Mouse (Mus musculus) ES-E14 (cell line): ENCODE measurements around the gene Phykpl. TPM values are rescaled to one million over a fixed set of nuclear protein-coding genes. Genes with fewer than 3 reads are reported as not detected.

Source experiments
- DNase-seq: peaks from one replicate; pipeline ENCODE4 v3.0.0-alpha.2; 2013; ENCODE audit warnings: low read depth, low spot score
- H3K27ac ChIP-seq: 2 replicates; pipeline ENCODE4 v1.5.1; 2012; ENCODE audit warnings: low read depth, mild to moderate bottlenecking, low read length, moderate library complexity, mixed read lengths; ENCODE audit not compliant: poor library complexity, insufficient read depth, severe bottlenecking
- H3K36me3 ChIP-seq: 2 replicates; pipeline ENCODE4 v1.6.1; 2012; ENCODE audit warnings: mild to moderate bottlenecking, low read length, moderate library complexity, mixed read lengths; ENCODE audit not compliant: control insufficient read depth, poor library complexity, insufficient read depth, severe bottlenecking
- H3K4me1 ChIP-seq, 2 experiments: fragments of 150-350 bp in 1 of 2; sonication (generic) in 1 of 2; 2 replicates each; pipeline ENCODE4 v1.6.1; 2012; ENCODE audit warnings: low read length in 2 of 2, mild to moderate bottlenecking in 1 of 2, mixed read lengths in 1 of 2; ENCODE audit not compliant: control insufficient read depth in 2 of 2, insufficient read depth in 2 of 2, poor library complexity in 1 of 2
- H3K4me3 ChIP-seq, 2 experiments: fragments of 150-350 bp in 1 of 2; sonication (generic) in 1 of 2; 2 replicates each; pipeline ENCODE4 v1.5.1; 2012; ENCODE audit warnings: low read length in 2 of 2, low read depth in 1 of 2, mild to moderate bottlenecking in 1 of 2, mixed read lengths in 1 of 2; ENCODE audit not compliant: insufficient read depth in 1 of 2, poor library complexity in 1 of 2, severe bottlenecking in 1 of 2
- H3K9ac ChIP-seq: 2 replicates; pipeline ENCODE4 v1.6.1; 2012; ENCODE audit warnings: low read depth, mild to moderate bottlenecking, low read length, mixed read lengths; ENCODE audit not compliant: poor library complexity, insufficient read depth, severe bottlenecking
- H3K9me3 ChIP-seq: fragments of 150-350 bp; sonication (generic); 2 replicates; pipeline ENCODE4 v1.6.1; 2012; ENCODE audit warnings: low read depth, mild to moderate bottlenecking, low read length; ENCODE audit not compliant: control insufficient read depth, insufficient read depth
- CHD2 ChIP-seq: IDR thresholded peaks from 2 replicates; pipeline ENCODE4 v1.6.1; 2014; ENCODE audit warnings: mild to moderate bottlenecking, low read depth, low read length, inconsistent platforms
- HCFC1 ChIP-seq: IDR thresholded peaks from 2 replicates; pipeline ENCODE4 v1.6.1; 2012; ENCODE audit warnings: low read length, inconsistent platforms, borderline replicate concordance; ENCODE audit not compliant: insufficient read depth
- MAFK ChIP-seq: IDR thresholded peaks from 2 replicates; pipeline ENCODE4 v1.6.1; 2014; ENCODE audit warnings: mild to moderate bottlenecking, low read depth, low read length, inconsistent platforms; ENCODE audit not compliant: insufficient read depth
- ZC3H11A ChIP-seq: IDR thresholded peaks from 2 replicates; pipeline ENCODE4 v1.6.1; 2012; ENCODE audit warnings: low read depth, mild to moderate bottlenecking, inconsistent platforms, low read length, borderline replicate concordance
- ZNF384 ChIP-seq: IDR thresholded peaks from 2 replicates; pipeline ENCODE4 v1.6.1; 2012; ENCODE audit warnings: low read depth, low read length, inconsistent platforms
- in situ Hi-C, 2 experiments: fragments of 600-800 bp; cut with MboI; formaldehyde crosslinking; loops; one replicate each; pipeline ENCODE4 v1.15.1; 2025; ENCODE audit warnings: low sequenced_read_pairs in 2 of 2, inconsistent platforms in 1 of 2; ENCODE audit not compliant: unreplicated experiment in 2 of 2
- total RNA-seq: library from RNA; depleted of rRNA; stranded (reverse); fragments of 300-350 nt; gene quantifications from 2 replicates; pipeline ENCODE4 v1.2.3, GENCODE M21; 2012; rRNA removed

Gene Phykpl
- total RNA-seq: 23.4 and 27.4 TPM in 2 replicates

- Histone ChIP-seq H3K9ac (peak within 1 kb of the TSS; percentile 79), H3K4me1 (peaks cover 0 to 10% of the 10 kb centered on the region in 2 experiments; a peak in 1 of 4 replicates), H3K4me3 (peak within 1 kb of the TSS; percentile 73 to 83), H3K27ac (peak within 1 kb of the TSS; percentile 35; the same call in 1 of the 2 replicates), H3K9me3 (no peaks in the 10 kb centered on the region), H3K36me3 (peaks cover 12% of the 10 kb centered on the region; the same call in 1 of the 2 replicates)
- in situ Hi-C loops: no loop called here
- TF ChIP-seq MAFK (no peak), ZC3H11A (no peak), HCFC1 (peak; percentile 54; the same call in 1 of the 2 replicates)
- peak; percentile 92 for DNase-seq
These were observed at the start of gene Phykpl for GRCm38 (mm10) chr11:51584431-51585248. Gene Phykpl (plus strand): TSS chr11:51584757.

- no peak overlapping the region for H3K27ac ChIP-seq
- no peaks in the 10 kb centered on the region for H3K4me1 ChIP-seq
- H3K9me3 ChIP-seq: no peaks in the 10 kb centered on the region
- DNase-seq: no peak
- no peaks in the 10 kb centered on the region for H3K36me3 ChIP-seq
- no peak for TF ChIP-seq HCFC1
- no peak for TF ChIP-seq ZC3H11A
- TF ChIP-seq CHD2: no peak
- no peak for TF ChIP-seq ZNF384
- TF ChIP-seq MAFK: no peak
- in situ Hi-C loops: loop anchor here in 1 of 2 experiments (10.0 kb wide), 1 partner anchor 244 kb away; no protein-coding TSS in a partner anchor
- no peak overlapping the region for H3K4me3 ChIP-seq
- no peak overlapping the region for H3K9ac ChIP-seq
These were observed 46.2 kb upstream of the Phykpl start for GRCm38 (mm10) chr11:51538388-51538787.

GRCm38 (mm10) chr11:51538919-51539758 is 45.4 kb upstream of the Phykpl start:
- Histone ChIP-seq H3K4me3 (no peak overlapping the region), H3K9me3 (no peaks in the 10 kb centered on the region), H3K9ac (no peak overlapping the region), H3K27ac (no peak overlapping the region), H3K4me1 (no peaks in the 10 kb centered on the region), H3K36me3 (no peaks in the 10 kb centered on the region)
- DNase-seq: no peak
- TF ChIP-seq ZC3H11A: no peak
- no peak for TF ChIP-seq MAFK
- TF ChIP-seq CHD2: no peak
- TF ChIP-seq ZNF384: no peak
- TF ChIP-seq HCFC1: no peak
- in situ Hi-C loops: loop anchor here in 1 of 2 experiments (10.0 kb wide), 1 partner anchor 244 kb away; no protein-coding TSS in a partner anchor

GRCm38 (mm10) chr11:51539759-51540282 is 44.7 kb upstream of the Phykpl start:
- peak; percentile 40; the same call in 1 of the 2 replicates for TF ChIP-seq HCFC1
- TF ChIP-seq ZNF384: no peak
- peak; percentile 92 for TF ChIP-seq ZC3H11A
- no peak for TF ChIP-seq CHD2
- no peak for TF ChIP-seq MAFK
- H3K4me1 ChIP-seq: no peaks in the 10 kb centered on the region
- no peak overlapping the region for H3K4me3 ChIP-seq

More at GRCm38 (mm10) chr11:51539759-51540282, 44.7 kb upstream of the Phykpl start:
- Histone ChIP-seq H3K36me3 (no peaks in the 10 kb centered on the region), H3K27ac (no peak overlapping the region), H3K9me3 (no peaks in the 10 kb centered on the region), H3K9ac (no peak overlapping the region)
- DNase-seq: peak; percentile 99
- in situ Hi-C loops: loop anchor here in 1 of 2 experiments (10.0 kb wide), 1 partner anchor 245 kb away; no protein-coding TSS in a partner anchor
